Mouse (Mus musculus): ENCODE measurements at regions not wholly inside any gene's neighbourhood (a gene's known extent, or its start where the extent isn't known, plus 50 kb on each side); places are given as distances from the start of the nearest gene placed in this dataset.

DNA sequence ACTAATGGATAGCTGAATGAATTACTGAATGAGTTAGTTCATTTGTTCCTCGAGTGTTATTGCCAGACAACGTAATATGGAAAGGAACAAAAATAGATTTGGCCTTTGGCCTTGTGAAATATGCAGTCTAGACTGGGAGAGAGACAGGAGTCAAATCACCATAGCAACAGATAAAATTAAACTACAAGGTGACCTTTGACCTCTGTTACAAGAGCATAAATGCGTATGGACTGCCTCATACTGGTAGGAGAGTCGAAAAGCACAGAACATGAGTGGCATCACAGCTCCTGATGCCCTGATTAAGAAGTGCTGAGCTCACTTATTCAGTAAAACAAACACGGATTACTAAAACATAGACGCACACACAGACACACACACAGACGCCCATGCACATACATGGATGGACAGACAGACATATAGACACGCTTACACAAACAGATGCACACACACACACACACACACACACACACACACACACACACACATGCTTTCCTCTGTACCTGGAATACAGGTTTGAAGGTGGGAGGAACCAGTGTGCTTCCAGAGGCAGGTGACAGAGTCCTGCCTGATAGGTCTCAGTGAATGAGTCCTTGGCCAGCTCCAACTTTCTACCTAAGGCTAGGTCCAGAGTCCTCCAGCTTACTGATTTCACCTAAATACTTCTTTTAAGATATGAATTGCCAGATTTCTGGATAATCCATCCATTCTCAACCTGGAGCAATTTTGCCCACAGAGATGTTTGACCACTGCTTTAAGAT, 72.1 kb upstream of the Myocd start:
- Histone ChIP-seq H3K27me3 (no peaks in the 10 kb centered on the region), H3K4me1 (no peaks in the 10 kb centered on the region), H3K9me3 (no peaks in the 10 kb centered on the region), H3K4me3 (no peak overlapping the region), H3K9ac (replicated peaks) (no peak overlapping the region), H3K4me2 (replicated peaks) (no peak overlapping the region), H3K36me3 (no peaks in the 10 kb centered on the region), H3K27ac (replicated peaks) (no peak overlapping the region)
- no peak for ATAC-seq (replicated peaks)
- 92% methylated on average over 8 of the region's 8 CpGs for WGBS

DNA sequence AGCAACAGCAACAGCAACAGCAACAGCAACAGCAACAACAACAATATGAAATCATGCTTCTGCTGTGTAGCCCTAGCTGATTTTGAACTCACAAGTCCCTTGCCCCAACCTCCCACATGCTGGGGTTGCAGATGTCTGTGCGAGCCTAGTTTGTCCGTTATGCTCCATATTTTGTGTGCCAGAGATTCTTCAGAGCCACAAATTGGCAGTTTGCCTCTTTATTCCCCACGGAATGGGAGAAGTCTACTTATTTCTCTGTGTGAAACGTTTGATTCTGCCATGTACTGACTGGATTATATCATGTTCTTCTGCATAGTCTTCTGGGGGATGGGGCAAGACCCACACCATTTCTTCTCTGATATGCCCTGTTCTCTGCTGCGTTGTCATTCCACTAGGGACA, 64.5 kb upstream of the Myocd start:
- H3K4me2 ChIP-seq (replicated peaks): no peak overlapping the region
- H3K27ac ChIP-seq (replicated peaks): no peak overlapping the region
- no peak for ATAC-seq (replicated peaks)
- 57% methylated on average over 5 of the region's 5 CpGs for WGBS
- H3K9ac ChIP-seq (replicated peaks): no peak overlapping the region
- no peaks in the 10 kb centered on the region for H3K4me1 ChIP-seq
- no peak overlapping the region for H3K4me3 ChIP-seq
- no peaks in the 10 kb centered on the region for H3K36me3 ChIP-seq
- H3K27me3 ChIP-seq: no peaks in the 10 kb centered on the region
- no peaks in the 10 kb centered on the region for H3K9me3 ChIP-seq

DNA sequence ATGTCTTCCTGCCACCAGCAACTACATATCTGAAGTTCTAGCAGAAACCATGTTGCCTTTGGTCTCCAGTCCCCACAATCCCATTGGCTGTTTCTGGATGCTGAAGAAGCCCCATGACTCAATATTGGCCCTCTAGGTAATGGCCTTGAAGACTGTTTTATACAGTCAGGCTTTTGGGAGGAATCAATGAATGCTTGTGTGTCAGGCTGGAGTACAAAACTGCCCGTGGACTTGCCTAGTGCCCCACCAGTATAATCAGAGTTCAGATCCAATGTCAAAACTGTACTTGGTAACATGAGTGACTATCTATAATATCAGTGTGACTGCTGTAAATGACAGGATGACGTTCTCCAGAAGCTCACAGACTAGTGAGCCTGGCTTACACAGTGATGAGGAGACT, 63.3 kb upstream of the Myocd start:
- 90% methylated on average over 2 of the region's 2 CpGs for WGBS
- no peaks in the 10 kb centered on the region for H3K9me3 ChIP-seq
- no peaks in the 10 kb centered on the region for H3K4me1 ChIP-seq
- no peak overlapping the region for H3K4me2 ChIP-seq (replicated peaks)
- no peak overlapping the region for H3K27ac ChIP-seq (replicated peaks)
- ATAC-seq (replicated peaks): no peak
- H3K27me3 ChIP-seq: no peaks in the 10 kb centered on the region
- H3K4me3 ChIP-seq: no peak overlapping the region
- H3K36me3 ChIP-seq: no peaks in the 10 kb centered on the region
- H3K9ac ChIP-seq (replicated peaks): no peak overlapping the region

DNA sequence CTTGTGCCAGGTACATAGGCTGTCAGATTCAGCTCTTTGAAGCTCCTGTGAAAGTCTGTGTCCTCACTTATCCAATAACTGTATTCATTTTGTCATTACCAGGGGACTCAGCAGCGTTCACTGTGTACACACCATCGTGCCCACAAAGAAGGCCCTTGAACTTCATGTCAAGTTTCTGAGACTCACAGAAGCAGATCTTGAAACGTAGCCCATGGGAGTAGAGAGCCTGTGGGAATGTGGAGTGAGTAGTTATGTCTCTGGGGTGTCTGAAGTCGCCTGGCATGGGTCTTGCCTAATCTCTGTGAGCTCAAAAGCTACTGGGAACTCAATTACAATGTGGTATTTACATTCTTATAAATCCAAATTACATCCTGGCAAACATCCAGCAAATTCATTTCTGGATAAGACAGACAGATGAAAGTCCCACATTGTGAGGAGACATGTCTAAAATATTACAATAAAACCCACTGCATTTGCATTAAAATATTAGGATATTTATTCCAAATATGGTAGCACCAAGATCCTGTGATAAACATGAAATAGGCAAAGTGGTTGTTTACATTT, 53.2 kb upstream of the Myocd start:
- no peak for ATAC-seq (replicated peaks)
- no peak overlapping the region for H3K4me3 ChIP-seq

More for the DNA sequence above, 53.2 kb upstream of the Myocd start:
- no peak overlapping the region for H3K9ac ChIP-seq (replicated peaks)
- H3K27ac ChIP-seq (replicated peaks): no peak overlapping the region
- H3K36me3 ChIP-seq: no peaks in the 10 kb centered on the region
- H3K9me3 ChIP-seq: no peaks in the 10 kb centered on the region
- H3K27me3 ChIP-seq: no peaks in the 10 kb centered on the region
- H3K4me1 ChIP-seq: no peaks in the 10 kb centered on the region
- H3K4me2 ChIP-seq (replicated peaks): no peak overlapping the region
- WGBS: 58% methylated on average over 4 of the region's 4 CpGs
